Mouse (Mus musculus) CH12.LX (cell line): ENCODE data around the gene Tfdp1. TPM values are rescaled to one million over a fixed set of nuclear protein-coding genes. Genes with fewer than 3 reads are reported as not detected.

Experiments used
- DNase-seq: peaks from one replicate; pipeline ENCODE4 v3.0.0-alpha.2; 2013; ENCODE audit errors: extremely low read depth
- H3K27ac ChIP-seq: 2 replicates; pipeline ENCODE4 v1.5.1; 2012; ENCODE audit warnings: low read depth, mild to moderate bottlenecking, control low read depth, moderate library complexity; ENCODE audit not compliant: insufficient read depth
- H3K27me3 ChIP-seq: replicated peaks from 2 replicates; pipeline ENCODE3; 2012; ENCODE audit warnings: inconsistent platforms
- H3K36me3 ChIP-seq, 2 experiments: replicated peaks in 1 of 2; 2 replicates each; pipeline versions ENCODE3 to v1.6.1; 2012; ENCODE audit warnings: inconsistent platforms in 1 of 2, low read length in 1 of 2, mild to moderate bottlenecking in 1 of 2, mixed read lengths in 1 of 2, moderate library complexity in 1 of 2; ENCODE audit not compliant: control insufficient read depth in 1 of 2, insufficient read depth in 1 of 2
- H3K4me1 ChIP-seq, 2 experiments: 2 replicates each; pipeline ENCODE4 v1.6.1; 2012; ENCODE audit warnings: inconsistent platforms in 1 of 2, moderate library complexity in 1 of 2; ENCODE audit not compliant: insufficient read depth in 2 of 2, control insufficient read depth in 1 of 2
- H3K4me2 ChIP-seq: 2 replicates; pipeline ENCODE4 v1.6.1; 2012; ENCODE audit warnings: low read depth, mild to moderate bottlenecking, control low read depth; ENCODE audit not compliant: poor library complexity, insufficient read depth, severe bottlenecking
- H3K4me3 ChIP-seq, 3 experiments: fragments of 150-350 bp in 1 of 3; sonication (generic) in 1 of 3; replicated peaks in 1 of 3; 2 replicates each; pipeline versions ENCODE3 to v1.5.1; 2011 to 2012; ENCODE audit warnings: low read depth in 2 of 3, low read length in 2 of 3, mild to moderate bottlenecking in 2 of 3, moderate library complexity in 2 of 3, control low read depth in 1 of 3, improper control_type of control experiment in 1 of 3, inconsistent platforms in 1 of 3, mixed read lengths in 1 of 3; ENCODE audit not compliant: poor library complexity in 1 of 3
- H3K79me2 ChIP-seq: replicated peaks from 2 replicates; pipeline ENCODE4 v1.6.1; 2012; ENCODE audit warnings: mild to moderate bottlenecking, moderate library complexity; ENCODE audit not compliant: control insufficient read depth, poor library complexity, insufficient read depth, severe bottlenecking; ENCODE audit errors: extremely low read depth
- H3K9ac ChIP-seq: 2 replicates; pipeline ENCODE4 v1.6.1; 2012; ENCODE audit warnings: low read depth, mild to moderate bottlenecking, control low read depth, moderate library complexity; ENCODE audit not compliant: insufficient read depth
- H3K9me3 ChIP-seq: replicated peaks from 2 replicates; pipeline ENCODE3; 2012; ENCODE audit warnings: low read length, inconsistent platforms, mixed read lengths
- BHLHE40 ChIP-seq: IDR thresholded peaks from 2 replicates; pipeline ENCODE4 v1.6.1; 2011; ENCODE audit warnings: mild to moderate bottlenecking, low read depth, low read length, improper control_type of control experiment
- CHD2 ChIP-seq: IDR thresholded peaks from 2 replicates; pipeline ENCODE4 v1.6.1; 2011; ENCODE audit warnings: low read length, improper control_type of control experiment
- CTCF ChIP-seq, 2 experiments: IDR thresholded peaks in 1 of 2; conservative IDR thresholded peaks in 1 of 2; 2 replicates each; pipeline ENCODE4 v1.5.1; 2011 to 2012; ENCODE audit warnings: low read depth in 2 of 2, low read length in 2 of 2, improper control_type of control experiment in 1 of 2, inconsistent platforms in 1 of 2, mild to moderate bottlenecking in 1 of 2, moderate library complexity in 1 of 2
- E2F4 ChIP-seq: IDR thresholded peaks from 2 replicates; pipeline ENCODE4 v1.6.1; 2011; ENCODE audit warnings: low read depth, low read length, improper control_type of control experiment; ENCODE audit not compliant: insufficient replicate concordance
- ELF1 ChIP-seq: IDR thresholded peaks from 2 replicates; pipeline ENCODE4 v1.6.1; 2014; ENCODE audit warnings: low read depth, mild to moderate bottlenecking, inconsistent platforms, low read length, improper control_type of control experiment
- EP300 ChIP-seq: IDR thresholded peaks from 2 replicates; pipeline ENCODE4 v1.6.1; 2011; ENCODE audit warnings: low read length, improper control_type of control experiment
- ETS1 ChIP-seq: conservative IDR thresholded peaks from 2 replicates; pipeline ENCODE4 v1.6.1; 2012; ENCODE audit warnings: low read depth, mild to moderate bottlenecking, inconsistent platforms, low read length, improper control_type of control experiment, moderate library complexity
- GABPA ChIP-seq: IDR thresholded peaks from 2 replicates; pipeline ENCODE4 v1.6.1; 2012; ENCODE audit warnings: low read depth, low read length, improper control_type of control experiment, inconsistent platforms; ENCODE audit not compliant: insufficient replicate concordance
- IRF4 ChIP-seq: IDR thresholded peaks from 2 replicates; pipeline ENCODE4 v1.6.1; 2014; ENCODE audit warnings: low read depth, mild to moderate bottlenecking, inconsistent platforms, low read length, improper control_type of control experiment
- JUN ChIP-seq: IDR thresholded peaks from 2 replicates; pipeline ENCODE4 v1.6.1; 2011; ENCODE audit warnings: low read depth, mild to moderate bottlenecking, low read length, improper control_type of control experiment, moderate library complexity; ENCODE audit not compliant: insufficient read depth
- JUND ChIP-seq: conservative IDR thresholded peaks from 2 replicates; pipeline ENCODE4 v1.6.1; 2011; ENCODE audit warnings: low read depth, low read length, improper control_type of control experiment
- KAT2A ChIP-seq: IDR thresholded peaks from 2 replicates; pipeline ENCODE4 v1.6.1; 2012; ENCODE audit warnings: low read length, improper control_type of control experiment, inconsistent platforms; ENCODE audit not compliant: insufficient replicate concordance
- MAFK ChIP-seq: IDR thresholded peaks from 2 replicates; pipeline ENCODE4 v1.6.1; 2011; ENCODE audit warnings: low read length, improper control_type of control experiment; ENCODE audit not compliant: insufficient replicate concordance
- MAX ChIP-seq: IDR thresholded peaks from 2 replicates; pipeline ENCODE4 v1.6.1; 2011; ENCODE audit warnings: low read length, improper control_type of control experiment
- MEF2A ChIP-seq: IDR thresholded peaks from 2 replicates; pipeline ENCODE4 v1.6.1; 2014; ENCODE audit warnings: low read depth, mild to moderate bottlenecking, inconsistent platforms, low read length, improper control_type of control experiment, borderline replicate concordance
- MXI1 ChIP-seq: IDR thresholded peaks from 2 replicates; pipeline ENCODE4 v1.6.1; 2011; ENCODE audit warnings: mild to moderate bottlenecking, low read depth, low read length, improper control_type of control experiment
- MYC ChIP-seq: IDR thresholded peaks from 2 replicates; pipeline ENCODE4 v1.6.1; 2011; ENCODE audit warnings: low read depth, mild to moderate bottlenecking, improper control_type of control experiment, low read length
- NRF1 ChIP-seq: IDR thresholded peaks from 2 replicates; pipeline ENCODE4 v1.6.1; 2014; ENCODE audit warnings: low read depth, mild to moderate bottlenecking, inconsistent platforms, low read length, improper control_type of control experiment, moderate library complexity
- PAX5 ChIP-seq: IDR thresholded peaks from 2 replicates; pipeline ENCODE4 v1.6.1; 2012; ENCODE audit warnings: low read length, inconsistent platforms, mixed read lengths
- POLR2A ChIP-seq: IDR thresholded peaks from 2 replicates; pipeline ENCODE4 v1.6.1; 2011; ENCODE audit warnings: low read depth, mild to moderate bottlenecking, improper control_type of control experiment, low read length
- RCOR1 ChIP-seq: conservative IDR thresholded peaks from 2 replicates; pipeline ENCODE4 v1.6.1; 2012; ENCODE audit warnings: low read depth, mild to moderate bottlenecking, inconsistent platforms, low read length, improper control_type of control experiment
- SMC3 ChIP-seq: IDR thresholded peaks from 2 replicates; pipeline ENCODE4 v1.6.1; 2011; ENCODE audit warnings: low read depth, low read length, improper control_type of control experiment
- TBP ChIP-seq: conservative IDR thresholded peaks from 2 replicates; pipeline ENCODE4 v1.6.1; 2011; ENCODE audit warnings: low read depth, low read length, improper control_type of control experiment
- TCF12 ChIP-seq: IDR thresholded peaks from 2 replicates; pipeline ENCODE4 v1.6.1; 2014; ENCODE audit warnings: low read depth, mild to moderate bottlenecking, inconsistent platforms, low read length, improper control_type of control experiment
- UBTF ChIP-seq: IDR thresholded peaks from 2 replicates; pipeline ENCODE4 v1.6.1; 2012; ENCODE audit warnings: low read depth, mild to moderate bottlenecking, inconsistent platforms, low read length, improper control_type of control experiment, moderate library complexity
- USF1 ChIP-seq: IDR thresholded peaks from 2 replicates; pipeline ENCODE4 v1.6.1; 2014; ENCODE audit warnings: low read depth, mild to moderate bottlenecking, inconsistent platforms, low read length, improper control_type of control experiment
- ZC3H11A ChIP-seq: IDR thresholded peaks from 2 replicates; pipeline ENCODE4 v1.6.1; 2012; ENCODE audit warnings: low read depth, mild to moderate bottlenecking, inconsistent platforms, low read length, improper control_type of control experiment
- ZKSCAN1 ChIP-seq: IDR thresholded peaks from 2 replicates; pipeline ENCODE4 v1.6.1; 2012; ENCODE audit warnings: low read depth, inconsistent platforms, low read length, improper control_type of control experiment, borderline replicate concordance
- dilution Hi-C: fragments of 300-500 bp; cut with MboI; formaldehyde crosslinking; loops from 2 replicates; pipeline ENCODE4 v1.14.3; 2020; ENCODE audit warnings: low sequenced_read_pairs; ENCODE audit not compliant: extremely low pct_unique_long_range_greater_than_20kb, extremely low pct_ligation_motif_present
- in situ Hi-C: fragments of 300-500 bp; cut with MboI; formaldehyde crosslinking; loops from 3 replicates; pipeline ENCODE4 v1.14.3; 2019; ENCODE audit warnings: low sequenced_read_pairs, low pct_ligation_motif_present, low pct_unique_long_range_greater_than_20kb, mixed read lengths
- polyA plus RNA-seq: library from polyadenylated mRNA; unstranded; fragments of >175 nt; gene quantifications from 2 replicates; pipeline ENCODE4 v1.2.1, GENCODE M21; 2012; ENCODE audit warnings: low read depth; ENCODE audit not compliant: insufficient read length
- total RNA-seq, 2 experiments: library from RNA; depleted of rRNA; stranded (reverse); fragments of 300-350 nt in 1 of 2; fragments of >200 nt in 1 of 2; gene quantifications; 2 replicates each; pipeline ENCODE4 v1.2.3; 2012 to 2014

The Tfdp1 gene
- total and polyA plus RNA-seq, 3 experiments, result 189 to 338 (median 301) TPM

GRCm38 (mm10) chr8:13415879-13416278, 77.3 kb downstream of the Tfdp1 start:
- dilution Hi-C loops, result no loop called here
- peaks cover 64% of the 10 kb centered on the region for H3K27me3 ChIP-seq

DNA sequence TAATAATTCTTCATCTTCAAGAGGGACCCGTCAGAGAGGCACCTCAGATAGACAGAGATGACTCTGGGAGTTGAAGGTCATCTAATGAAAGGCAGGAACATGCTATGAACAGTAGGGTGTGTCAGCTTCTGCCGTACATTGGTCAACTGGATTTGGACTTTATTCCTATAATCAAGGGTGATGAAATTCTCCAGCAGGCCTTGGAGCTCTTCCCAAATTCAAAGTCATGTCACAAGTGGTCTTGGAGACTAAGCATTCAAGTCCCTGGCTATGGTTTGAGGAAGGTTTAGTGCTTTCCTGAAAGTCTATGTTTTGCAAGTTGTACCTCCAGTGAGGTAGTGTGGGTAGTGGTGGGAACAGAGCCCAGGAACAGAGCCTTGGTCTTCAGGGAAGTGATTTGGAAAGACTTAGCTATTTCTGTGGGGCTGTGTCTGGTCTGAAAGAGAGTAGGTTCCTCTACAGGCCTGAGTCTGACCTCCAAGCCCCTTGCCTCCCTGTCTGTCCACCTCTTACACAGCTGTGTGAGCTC, 80.6 kb downstream of the Tfdp1 start:
- no peaks in the 10 kb centered on the region for H3K79me2 ChIP-seq
- in situ Hi-C loops (loop anchor here (10.0 kb wide), 1 partner anchor 326 kb away; no protein-coding TSS in a partner anchor), dilution Hi-C loops (no loop called here)
- no peak overlapping the region for H3K27ac ChIP-seq
- H3K36me3 ChIP-seq, result no peaks in the 10 kb centered on the region
- peaks cover 82% of the 10 kb centered on the region for H3K27me3 ChIP-seq
- TF ChIP-seq SMC3 (no peak), RCOR1 (no peak), ETS1 (no peak), MYC (no peak), USF1 (no peak), EP300 (no peak), CHD2 (no peak), CTCF (conservative IDR thresholded peaks at IDR 0.05 in 1 of 2, IDR thresholded peaks at IDR 0.05 in 1 of 2; ENCODE audit: low read depth in 2 of 2, low read length in 2 of 2) (no peak), UBTF (no peak), BHLHE40 (no peak), POLR2A (no peak), NRF1 (no peak), E2F4 (no peak), MAFK (no peak), ZC3H11A (no peak), MEF2A (no peak), ELF1 (no peak), JUND (no peak), MXI1 (no peak)
- H3K4me2 ChIP-seq, result no peak overlapping the region
- no peaks in the 10 kb centered on the region; a peak in 1 of 4 replicates for H3K4me1 ChIP-seq
- no peak overlapping the region for H3K4me3 ChIP-seq
- no peak overlapping the region for H3K9ac ChIP-seq
- peaks cover 14% of the 10 kb centered on the region for H3K9me3 ChIP-seq
- no peak for DNase-seq

More at GRCm38 (mm10) chr8:13415879-13416278, 77.3 kb downstream of the Tfdp1 start:
- DNase-seq, result no peak
- H3K4me2 ChIP-seq, result no peak overlapping the region
- in situ Hi-C loops, result loop anchor here (10.0 kb wide), 1 partner anchor 329 kb away; no protein-coding TSS in a partner anchor
- H3K4me3 ChIP-seq, result no peak overlapping the region
- H3K79me2 ChIP-seq, result no peaks in the 10 kb centered on the region
- no peaks in the 10 kb centered on the region for H3K36me3 ChIP-seq
- TF ChIP-seq CTCF (conservative IDR thresholded peaks at IDR 0.05 in 1 of 2, IDR thresholded peaks at IDR 0.05 in 1 of 2; ENCODE audit: low read depth in 2 of 2, low read length in 2 of 2), result no peak
- TF ChIP-seq ZC3H11A, result no peak
- TF ChIP-seq ETS1, result no peak
- no peak for TF ChIP-seq GABPA
- no peak for TF ChIP-seq TBP
- TF ChIP-seq PAX5, result no peak
- TF ChIP-seq TCF12, result no peak
- TF ChIP-seq MAX, result no peak
- TF ChIP-seq IRF4, result no peak
- no peak for TF ChIP-seq ZKSCAN1
- TF ChIP-seq JUN, result no peak
- no peak for TF ChIP-seq KAT2A
- no peak for TF ChIP-seq BHLHE40
- no peak overlapping the region for H3K9ac ChIP-seq
- H3K27ac ChIP-seq, result no peak overlapping the region
- no peaks in the 10 kb centered on the region for H3K9me3 ChIP-seq
- H3K4me1 ChIP-seq, result no peaks in the 10 kb centered on the region; a peak in 1 of 4 replicates
